Mouse (Mus musculus) MN1 (cell line): ENCODE data around the gene Dirc2.

Source experiments
- DNase-seq: peaks from one replicate; pipeline ENCODE4 v3.0.0-alpha.2; 2016; ENCODE audit warnings: low spot score

The Dirc2 gene

GRCm38 (mm10) chr16:35681327-35682108, 87.6 kb downstream of the Dirc2 start:
- peak; percentile 72 for DNase-seq

- no peak for DNase-seq
These were observed 90.7 kb downstream of the Dirc2 start for GRCm38 (mm10) chr16:35678476-35678875.

DNA sequence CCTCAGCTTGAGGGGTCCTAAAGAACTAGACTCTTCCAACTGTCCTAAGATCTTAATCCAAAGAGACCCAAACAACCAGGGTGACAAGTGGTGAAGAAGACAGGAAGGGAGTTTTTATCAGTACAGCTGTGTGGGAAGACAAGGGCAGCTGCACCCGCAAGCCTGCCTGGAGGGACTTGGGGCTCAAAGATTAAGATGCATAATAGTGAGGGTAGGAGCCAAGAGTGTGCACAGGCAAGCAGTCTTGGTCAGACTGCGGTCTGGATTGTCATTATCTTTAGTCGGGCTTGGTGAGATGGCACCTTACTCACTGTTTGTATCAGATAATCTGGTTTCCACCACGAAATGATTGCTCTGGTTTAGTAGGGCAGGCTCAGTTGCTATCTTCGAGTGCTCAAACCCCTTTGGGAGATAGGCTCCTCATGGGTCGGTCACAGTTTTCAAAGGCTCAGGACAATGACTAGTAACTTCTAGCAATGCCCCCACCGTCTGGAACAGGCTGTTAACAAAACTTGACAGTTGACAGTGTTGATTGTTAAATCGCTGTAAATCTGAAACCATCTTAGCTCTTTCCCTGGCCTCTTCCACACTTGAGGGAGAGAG, 91.5 kb downstream of the Dirc2 start:
- no peak for DNase-seq

DNA sequence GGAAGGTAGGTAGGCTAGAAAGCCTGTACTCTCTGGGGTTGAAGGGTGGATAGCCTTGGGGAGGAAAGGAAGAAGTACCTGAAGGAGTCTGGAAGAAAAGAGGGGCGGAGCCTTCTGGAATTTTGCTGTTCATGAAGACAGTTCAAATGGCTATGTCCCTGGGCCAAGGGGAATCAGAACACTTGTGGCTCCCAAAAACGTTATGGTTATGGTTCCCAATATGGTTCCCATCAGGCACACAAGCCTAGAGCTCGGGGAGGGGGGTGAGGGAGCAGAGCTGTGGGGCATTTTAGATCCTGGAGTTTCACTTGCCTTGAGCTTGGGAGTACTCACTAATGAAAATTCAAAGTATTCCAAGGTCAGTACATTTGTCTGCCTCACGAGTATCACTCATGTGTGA, 104.3 kb downstream of the Dirc2 start:
- DNase-seq: no peak

DNA sequence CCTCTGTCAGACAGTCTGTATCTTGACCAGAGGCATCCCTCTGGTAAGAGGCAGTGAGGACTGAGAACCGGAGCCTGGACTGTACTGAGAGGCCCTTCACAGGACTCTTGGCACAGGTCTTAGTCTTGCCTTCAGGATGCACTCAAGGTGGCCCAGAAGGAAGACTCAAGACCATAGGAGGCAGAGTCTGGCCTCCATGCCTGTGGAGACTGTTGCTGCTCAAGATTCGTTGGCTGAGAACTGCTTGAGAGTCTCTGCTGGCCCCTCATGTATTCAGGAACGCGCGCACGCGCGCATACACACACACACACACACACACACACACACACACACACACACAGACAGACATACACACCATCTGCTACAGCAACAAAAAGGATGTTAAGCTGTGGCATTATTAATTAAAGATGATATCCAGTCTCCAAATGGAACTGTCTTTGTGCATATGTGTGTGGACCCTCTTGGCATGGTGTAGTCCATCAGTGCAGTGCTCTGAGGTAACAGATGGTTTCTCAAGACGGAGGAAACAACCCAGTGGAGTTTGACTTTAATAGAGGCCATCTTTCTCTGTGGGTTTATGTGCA, 105.2 kb downstream of the Dirc2 start:
- no peak for DNase-seq

GRCm38 (mm10) chr16:35660222-35660621, 108.9 kb downstream of the Dirc2 start:
- DNase-seq: no peak

DNA sequence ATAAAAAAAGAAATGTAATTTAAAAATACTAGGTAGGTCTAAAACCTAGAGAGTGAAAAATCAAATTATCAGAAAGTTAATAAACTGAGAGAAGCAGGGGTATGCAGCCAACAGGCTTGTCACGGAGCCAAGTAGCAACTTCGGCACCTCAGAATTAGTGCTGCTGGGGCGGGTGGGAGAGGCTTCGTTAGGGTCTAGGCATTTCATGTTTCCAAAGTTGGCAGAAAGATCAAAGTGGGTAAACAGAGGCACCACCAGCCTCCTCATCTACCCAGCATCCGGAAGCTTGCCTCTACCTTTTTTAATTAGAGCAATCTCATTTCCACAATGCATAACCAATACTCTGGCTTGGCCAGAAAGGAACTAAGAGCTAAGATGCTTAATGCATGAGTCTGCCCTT, 115.2 kb downstream of the Dirc2 start:
- no peak for DNase-seq

DNA sequence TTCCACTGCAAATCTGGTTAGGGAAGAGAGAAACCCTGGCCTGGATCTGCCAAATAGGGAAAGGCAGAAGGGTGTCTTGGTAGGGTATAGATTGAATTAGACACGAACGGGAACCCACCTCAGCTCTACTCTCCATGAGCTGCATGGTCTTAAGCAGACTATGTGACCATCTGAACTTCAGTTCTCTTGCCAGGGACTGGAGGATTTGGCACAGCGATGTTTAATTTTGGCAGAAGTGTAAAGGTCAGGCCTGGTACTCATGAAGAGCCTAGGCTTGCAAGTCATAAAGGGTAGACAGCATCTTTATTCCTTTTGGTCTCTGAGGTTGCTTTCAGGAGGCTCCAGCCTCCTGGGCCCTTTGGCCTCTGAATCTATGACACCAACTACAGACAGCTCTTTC, 116.5 kb downstream of the Dirc2 start:
- DNase-seq: no peak

DNA sequence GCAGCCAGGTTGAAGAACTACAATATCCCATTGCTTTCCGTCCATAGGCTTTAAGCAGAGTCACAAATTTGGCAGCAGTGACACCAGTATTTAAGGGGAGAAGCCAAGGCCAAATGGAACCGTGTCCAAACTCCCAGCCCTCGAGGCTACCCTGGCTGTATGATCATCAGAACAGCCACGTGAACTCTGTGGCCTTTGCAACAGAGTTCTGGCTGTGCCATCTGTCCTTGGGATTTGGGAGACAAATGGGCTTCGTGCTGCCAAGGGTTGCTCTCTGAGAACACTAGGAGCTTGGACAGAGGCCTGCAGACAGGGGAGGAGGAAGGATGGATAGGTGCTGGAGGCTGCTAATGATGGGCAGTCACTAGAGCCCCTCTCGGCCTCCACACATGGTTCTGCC, 117.0 kb downstream of the Dirc2 start:
- no peak for DNase-seq

DNA sequence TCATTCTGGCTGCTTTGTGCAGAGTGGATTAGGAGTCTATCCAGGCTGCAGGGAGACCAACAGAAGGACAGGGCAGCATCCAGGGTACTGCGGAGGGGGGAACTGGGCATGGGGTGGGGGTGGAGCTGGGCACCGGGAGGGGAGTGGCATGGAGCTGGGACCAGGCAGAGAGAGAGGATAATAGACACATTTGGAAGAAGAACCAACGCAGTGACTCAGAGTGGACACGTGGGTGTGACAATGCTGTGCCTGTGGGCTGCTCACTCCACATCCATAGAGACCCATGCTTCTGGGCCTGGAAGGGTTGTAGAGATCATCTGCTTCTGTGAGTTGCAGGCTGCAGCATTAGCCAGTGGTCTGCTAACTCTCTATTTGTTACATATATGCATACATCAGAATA, 120.3 kb downstream of the Dirc2 start:
- no peak for DNase-seq
